In the genomic region with DNA sequence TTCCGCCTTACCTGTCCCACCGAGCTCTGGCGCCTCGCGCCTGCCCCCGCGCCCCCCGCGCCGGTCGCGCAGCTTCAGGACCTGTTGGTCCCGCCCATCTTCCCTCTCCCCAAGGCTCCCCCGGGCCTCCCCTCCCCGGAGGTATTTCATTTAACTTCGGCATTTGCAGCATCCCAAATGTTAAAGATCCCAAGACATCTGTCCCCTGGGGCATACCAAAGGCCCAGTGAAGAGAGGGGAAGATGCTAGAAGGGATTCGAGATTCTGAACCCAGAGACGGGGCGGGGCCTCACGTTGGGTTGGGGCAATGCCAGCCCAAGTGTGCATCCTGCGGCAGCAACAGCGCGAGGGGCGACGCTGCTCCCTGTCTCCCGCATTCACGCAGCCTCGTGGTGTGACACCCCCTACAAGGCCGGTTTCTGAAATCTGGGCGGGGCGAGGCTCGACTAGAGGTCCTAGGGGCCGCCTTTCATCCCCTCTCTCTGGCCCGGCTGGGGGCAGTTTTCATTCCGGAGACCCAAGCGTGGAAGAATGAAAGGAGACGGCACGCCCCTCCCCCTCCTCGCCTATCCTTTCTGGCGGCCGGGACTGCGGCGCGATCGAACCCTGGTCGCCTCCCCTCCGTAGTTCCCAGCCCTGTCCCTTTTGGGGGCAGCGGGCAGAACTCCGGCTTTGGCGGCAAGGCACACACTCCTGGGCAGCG, we compare ENCODE assay signal across 8 mouse cellular contexts. TPM values are rescaled to one million over a fixed set of nuclear protein-coding genes. Genes with fewer than 3 reads are reported as not detected.
DNase-seq lines count a peak whose midpoint lies in the region; ATAC-seq and TF ChIP-seq lines count a peak whose summit lies in the region.

Inava (minus strand) TSS at position 373 of the 703 bp plus-strand sequence.

- peak within 1 kb of the TSS; percentile 61 for H3K9ac ChIP-seq in embryonic facial prominence, embryonic 14.5 days (ENCODE audit: low read depth, low read length)
- H3K9ac ChIP-seq in limb, embryonic 14.5 days (ENCODE audit: low read depth, low read length, severe bottlenecking): peak within 1 kb of the TSS; percentile 68
- peak within 1 kb of the TSS; percentile 62 for H3K9ac ChIP-seq in midbrain, postnatal 0 days (replicated peaks; ENCODE audit: low read length, poor library complexity, severe bottlenecking)

- peaks cover 41% of the 10 kb centered on the region for H3K4me1 ChIP-seq in embryonic facial prominence, embryonic 14.5 days (ENCODE audit: control insufficient read depth, insufficient read depth, low read length)
- peaks cover 42% of the 10 kb centered on the region for H3K4me1 ChIP-seq in limb, embryonic 14.5 days (ENCODE audit: control insufficient read depth, insufficient read depth, low read length)
- peaks cover 8% of the 10 kb centered on the region for H3K4me1 ChIP-seq in midbrain, postnatal 0 days (ENCODE audit: insufficient read depth, low read length)

- peak within 1 kb of the TSS; percentile 45 for H3K4me3 ChIP-seq in embryonic facial prominence, embryonic 14.5 days (ENCODE audit: low read depth, low read length)
- peak within 1 kb of the TSS; percentile 52 for H3K4me3 ChIP-seq in limb, embryonic 14.5 days (replicated peaks; ENCODE audit: low read length)
- H3K4me3 ChIP-seq in midbrain, postnatal 0 days (ENCODE audit: low read depth, low read length): peak within 1 kb of the TSS; percentile 54

- peak; percentile 74 for ATAC-seq in embryonic facial prominence, embryonic 14.5 days (ENCODE audit: low read depth)
- peak; percentile 82 for ATAC-seq in limb, embryonic 14.5 days (ENCODE audit: low FRiP score, low read depth)
- peak; percentile 81 for ATAC-seq in midbrain, postnatal 0 days (ENCODE audit: low FRiP score)

- peak; percentile 48 for DNase-seq in kidney, adult 18-20 months
- no peak for DNase-seq in kidney, adult 8-10 months
- DNase-seq in adrenal gland, postnatal 25 days: peak; percentile 30
- DNase-seq in embryonic facial prominence, embryonic 14.5 days (ENCODE audit: low spot score): peak; percentile 87
- DNase-seq in hindlimb bud, embryonic 11.5 days (ENCODE audit: extremely low spot score, low read depth, low spot score): peak; percentile 75
- DNase-seq in limb, embryonic 14.5 days (ENCODE audit: low spot score): peak; percentile 70
- DNase-seq in midbrain, postnatal 0 days (ENCODE audit: low spot score): peak; percentile 66
- DNase-seq in thymus, postnatal 0 days (ENCODE audit: low spot score): peak; percentile 62

- no peak; the same call in 1 of the 2 replicates for TF ChIP-seq CTCF in midbrain, postnatal 0 days (IDR thresholded peaks at IDR 0.05)

- H3K36me3 ChIP-seq in embryonic facial prominence, embryonic 14.5 days (ENCODE audit: control insufficient read depth, insufficient read depth, low read length): no peaks in the 10 kb centered on the region
- no peaks in the 10 kb centered on the region for H3K36me3 ChIP-seq in limb, embryonic 14.5 days (ENCODE audit: control insufficient read depth, insufficient read depth, low read length)
- no peaks in the 10 kb centered on the region for H3K36me3 ChIP-seq in midbrain, postnatal 0 days (ENCODE audit: insufficient read depth, low read length)

- peak within 1 kb of the TSS; percentile 72 for H3K4me2 ChIP-seq in embryonic facial prominence, embryonic 14.5 days (ENCODE audit: low read depth, low read length)
- peak within 1 kb of the TSS; percentile 67 for H3K4me2 ChIP-seq in limb, embryonic 14.5 days (replicated peaks; ENCODE audit: low read depth, low read length, severe bottlenecking)
- peak within 1 kb of the TSS; percentile 91 for H3K4me2 ChIP-seq in midbrain, postnatal 0 days (ENCODE audit: low read depth, low read length, poor library complexity, severe bottlenecking)

- 0% methylated on average over 18 of the region's 51 CpGs for WGBS in embryonic facial prominence, embryonic 14.5 days
- WGBS in limb, embryonic 14.5 days: 1% methylated on average over 47 of the region's 51 CpGs
- under 1% methylated on average over 43 of the region's 51 CpGs for WGBS in midbrain, postnatal 0 days

- H3K9me3 ChIP-seq in embryonic facial prominence, embryonic 14.5 days (ENCODE audit: control insufficient read depth, low read length): no peaks in the 10 kb centered on the region
- H3K9me3 ChIP-seq in limb, embryonic 14.5 days (ENCODE audit: control insufficient read depth, low read length): no peaks in the 10 kb centered on the region
- no peaks in the 10 kb centered on the region for H3K9me3 ChIP-seq in midbrain, postnatal 0 days (ENCODE audit: low read length)

- TF ChIP-seq POLR2A in limb, embryonic 14.5 days (IDR thresholded peaks at IDR 0.05; ENCODE audit: borderline replicate concordance, extremely low read depth, insufficient read depth, insufficient read length): no peak

- H3K27me3 ChIP-seq in embryonic facial prominence, embryonic 14.5 days (replicated peaks; ENCODE audit: control insufficient read depth, insufficient read depth, low read length): no peaks in the 10 kb centered on the region
- no peaks in the 10 kb centered on the region for H3K27me3 ChIP-seq in limb, embryonic 14.5 days (ENCODE audit: control insufficient read depth, insufficient read depth, low read length)
- H3K27me3 ChIP-seq in midbrain, postnatal 0 days (ENCODE audit: insufficient read depth, low read length): 0 out of 2 replicates have a peak, but pooled peaks cover 6% of the 10 kb centered on the region

- peak within 1 kb of the TSS; percentile 28 for H3K27ac ChIP-seq in embryonic facial prominence, embryonic 14.5 days (replicated peaks; ENCODE audit: low read depth, low read length)
- peak within 1 kb of the TSS; percentile 48 for H3K27ac ChIP-seq in limb, embryonic 14.5 days (replicated peaks; ENCODE audit: low read depth, low read length)
- no peak within 1 kb of the TSS for H3K27ac ChIP-seq in midbrain, postnatal 0 days (ENCODE audit: low read depth, low read length)

RNA-seq across cellular contexts. Expression of gene Inava, which starts in this region (rescaled TPM):
- not detected in 2 replicates for total RNA-seq in adrenal gland, postnatal 25 days (2021)
- polyA plus RNA-seq in embryonic facial prominence, embryonic 14.5 days (2014; fragmentation: Nextera tagmentation; extraction: Ambion mirVana): 8.0 and 10.8 TPM in 2 replicates
- polyA plus RNA-seq in limb, embryonic 14.5 days (2012; rRNA removed): 17.3 and 27.6 TPM in 2 replicates
- polyA plus RNA-seq in limb, embryonic 14.5 days (2014; fragmentation: Nextera tagmentation; extraction: Ambion mirVana): 16.0 and 19.0 TPM in 2 replicates
- 4.1 and 5.2 TPM in 2 replicates for total RNA-seq in midbrain, postnatal 0 days (2014; rRNA removed)
- polyA plus RNA-seq in midbrain, postnatal 0 days (2015; fragmentation: Nextera tagmentation; extraction: Ambion mirVana): 1.4 and 2.2 TPM in 2 replicates
- polyA plus RNA-seq in thymus, postnatal 0 days (2015; fragmentation: Nextera tagmentation; extraction: Ambion mirVana): 5.0 and 5.9 TPM in 2 replicates

Comparison
In these comparisons a context has a peak if more than half of its experiments do, and no peak if none do; other contexts are left out.
1. DNase-seq: peak in kidney, adult 18-20 months (single experiment), embryonic facial prominence, embryonic 14.5 days (single experiment), hindlimb bud, embryonic 11.5 days (single experiment), limb, embryonic 14.5 days (single experiment), midbrain, postnatal 0 days (single experiment) and thymus, postnatal 0 days (single experiment); none in kidney, adult 8-10 months (0 of 2).
2. Peak in DNase-seq in adrenal gland, postnatal 25 days; RNA of the gene not detected or under 1 TPM.
3. Peak in every context shown above with its lines, with median percentiles within 50 percentile points of each other: ATAC-seq, H3K4me2 ChIP-seq, H3K4me3 ChIP-seq and H3K9ac ChIP-seq.